Mouse (Mus musculus) spleen, adult 2 months (tissue): ENCODE measurements around the gene Sox10. TPM values are rescaled to one million over a fixed set of nuclear protein-coding genes. Genes with fewer than 3 reads are reported as not detected.

ENCODE experiments used
- DNase-seq, 2 experiments: peaks; one replicate each; pipeline versions ENCODE4 v3.0.0 to v3.0.0-alpha.2; 2012 to 2021; ENCODE audit warnings: low spot score in 2 of 2, low read depth in 1 of 2
- H3K27ac ChIP-seq: fragments of 200-500 bp; 2 replicates; pipeline ENCODE4 v1.5.1; 2012; ENCODE audit warnings: low read length, inconsistent platforms; ENCODE audit not compliant: insufficient read depth
- H3K27me3 ChIP-seq: fragments of 200-500 bp; 2 replicates; pipeline ENCODE4 v1.6.1; 2012; ENCODE audit warnings: mild to moderate bottlenecking, moderate library complexity, low read length, inconsistent platforms; ENCODE audit not compliant: control insufficient read depth, insufficient read depth
- H3K36me3 ChIP-seq: fragments of 200-500 bp; 2 replicates; pipeline ENCODE4 v1.6.1; 2012; ENCODE audit warnings: mild to moderate bottlenecking, low read length, inconsistent platforms; ENCODE audit not compliant: control insufficient read depth, insufficient read depth
- H3K4me1 ChIP-seq: fragments of 200-500 bp; 2 replicates; pipeline ENCODE4 v1.6.1; 2011; ENCODE audit warnings: inconsistent platforms; ENCODE audit not compliant: control insufficient read depth, insufficient read depth, insufficient read length
- H3K4me3 ChIP-seq: fragments of 200-500 bp; 2 replicates; pipeline ENCODE4 v1.5.1; 2011; ENCODE audit warnings: mild to moderate bottlenecking, inconsistent platforms; ENCODE audit not compliant: insufficient read depth, insufficient read length; ENCODE audit errors: extremely low read depth
- CTCF ChIP-seq: fragments of 200-500 bp; IDR thresholded peaks from 2 replicates; pipeline ENCODE4 v1.5.1; 2011; ENCODE audit warnings: mild to moderate bottlenecking, inconsistent platforms; ENCODE audit not compliant: insufficient read depth, insufficient read length, insufficient replicate concordance; ENCODE audit errors: extremely low read depth
- POLR2A ChIP-seq: fragments of 200-500 bp; IDR thresholded peaks from 2 replicates; pipeline ENCODE4 v1.6.1; 2011; ENCODE audit warnings: low read depth, low read length, inconsistent platforms
- WGBS: fragments of 180-500 bp; shearing (Covaris S2); methylation state at CpG from one replicate; pipeline ENCODE4 v1.1.7; 2018; 5-methylcytosine and 5-hydroxymethylcytosine counted together
- polyA plus RNA-seq: library from polyadenylated mRNA; depleted of rRNA; stranded (reverse); fragments of >200 nt; gene quantifications from 2 replicates; pipeline ENCODE4 v1.2.3, GENCODE M21; 2012; rRNA removed

The Sox10 gene
- polyA plus RNA-seq, result 0.75 and 2.0 TPM in 2 replicates

GRCm38 (mm10) chr15:79165140-79165539 is at the start of gene Sox10:
TSS of gene Sox10 (minus strand) at chr15:79165240.
- Histone ChIP-seq H3K36me3 (no peaks in the 10 kb centered on the region), H3K27ac (no peak within 1 kb of the TSS), H3K4me3 (no peak within 1 kb of the TSS), H3K27me3 (peaks cover 14% of the 10 kb centered on the region), H3K4me1 (no peaks in the 10 kb centered on the region)
- DNase-seq, result no peak
- 70% methylated on average over 5 of the region's 5 CpGs for WGBS
- TF ChIP-seq POLR2A (no peak), CTCF (no peak)

- DNase-seq, result no peak
- Histone ChIP-seq H3K27me3 (no peaks in the 10 kb centered on the region), H3K4me3 (no peak overlapping the region), H3K36me3 (no peaks in the 10 kb centered on the region), H3K4me1 (no peaks in the 10 kb centered on the region), H3K27ac (no peak overlapping the region)
- TF ChIP-seq POLR2A (no peak), CTCF (no peak)
- 82% methylated on average over 6 of the region's 6 CpGs for WGBS
Measured at GRCm38 (mm10) chr15:79213591-79213990, 48.6 kb upstream of the Sox10 start.

DNA sequence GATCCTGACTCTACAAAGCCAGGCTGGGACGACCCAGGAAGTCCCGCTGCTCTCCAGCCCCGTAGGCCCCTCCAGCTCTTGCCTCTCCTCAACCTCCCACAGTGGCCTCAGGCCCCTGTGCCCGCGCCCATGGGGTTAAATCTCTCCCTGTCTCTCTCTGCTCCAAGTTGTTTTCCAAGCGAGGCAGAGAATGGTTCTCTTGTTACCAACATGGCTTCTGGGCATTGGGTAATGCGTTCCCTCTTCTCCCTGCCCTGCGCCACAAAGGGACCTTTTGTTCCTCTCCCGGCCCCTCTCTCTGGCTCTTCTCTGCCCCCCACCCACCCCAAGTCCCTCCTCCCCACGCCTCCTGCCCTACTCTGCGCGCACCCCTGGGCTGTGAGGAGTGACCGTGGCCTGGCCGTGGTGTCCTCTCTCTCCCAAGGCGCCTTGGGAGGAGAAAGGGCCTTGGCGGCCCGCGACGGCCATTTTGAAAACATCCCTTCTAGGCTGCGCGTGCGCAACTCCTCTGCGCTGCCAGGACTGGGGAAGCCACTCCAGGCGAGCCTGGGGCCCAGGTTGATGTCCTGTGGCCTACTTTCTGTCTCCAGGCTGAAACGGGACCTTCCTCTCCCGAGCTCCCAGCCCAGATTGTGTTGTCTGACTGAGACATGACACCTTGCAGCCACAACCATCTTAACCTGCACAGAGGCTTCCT is 47.9 kb upstream of the Sox10 start:
- Histone ChIP-seq H3K4me1 (no peaks in the 10 kb centered on the region), H3K27ac (no peak overlapping the region), H3K27me3 (no peaks in the 10 kb centered on the region), H3K36me3 (no peaks in the 10 kb centered on the region), H3K4me3 (no peak overlapping the region)
- no peak for DNase-seq
- 92% methylated on average over 26 of the region's 26 CpGs for WGBS
- no peak for TF ChIP-seq CTCF
- no peak for TF ChIP-seq POLR2A

DNA sequence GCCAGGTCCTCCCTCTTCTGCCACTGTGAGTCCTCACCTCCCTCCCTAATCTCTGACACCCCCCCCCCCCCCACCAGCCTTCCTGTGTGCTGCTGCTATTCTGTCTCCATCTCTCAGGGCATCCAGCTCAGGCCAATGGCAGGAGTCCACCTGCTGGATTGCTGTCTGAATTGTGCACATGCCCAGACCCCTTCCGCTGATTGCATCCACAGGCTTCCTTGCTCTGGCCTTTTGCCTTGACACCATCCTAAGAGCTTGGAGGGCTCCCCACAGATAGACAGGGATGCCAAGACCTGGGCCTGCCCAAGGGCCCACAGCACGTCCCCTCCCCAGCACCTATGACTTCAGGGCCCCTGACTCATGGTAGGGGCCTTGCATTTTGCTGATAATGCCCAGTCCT is 45.3 kb upstream of the Sox10 start:
- TF ChIP-seq CTCF (no peak), POLR2A (no peak)
- Histone ChIP-seq H3K4me3 (no peak overlapping the region), H3K36me3 (no peaks in the 10 kb centered on the region), H3K4me1 (no peaks in the 10 kb centered on the region), H3K27ac (no peak overlapping the region), H3K27me3 (no peaks in the 10 kb centered on the region)
- 88% methylated on average over 2 of the region's 2 CpGs for WGBS
- DNase-seq, result no peak

DNA sequence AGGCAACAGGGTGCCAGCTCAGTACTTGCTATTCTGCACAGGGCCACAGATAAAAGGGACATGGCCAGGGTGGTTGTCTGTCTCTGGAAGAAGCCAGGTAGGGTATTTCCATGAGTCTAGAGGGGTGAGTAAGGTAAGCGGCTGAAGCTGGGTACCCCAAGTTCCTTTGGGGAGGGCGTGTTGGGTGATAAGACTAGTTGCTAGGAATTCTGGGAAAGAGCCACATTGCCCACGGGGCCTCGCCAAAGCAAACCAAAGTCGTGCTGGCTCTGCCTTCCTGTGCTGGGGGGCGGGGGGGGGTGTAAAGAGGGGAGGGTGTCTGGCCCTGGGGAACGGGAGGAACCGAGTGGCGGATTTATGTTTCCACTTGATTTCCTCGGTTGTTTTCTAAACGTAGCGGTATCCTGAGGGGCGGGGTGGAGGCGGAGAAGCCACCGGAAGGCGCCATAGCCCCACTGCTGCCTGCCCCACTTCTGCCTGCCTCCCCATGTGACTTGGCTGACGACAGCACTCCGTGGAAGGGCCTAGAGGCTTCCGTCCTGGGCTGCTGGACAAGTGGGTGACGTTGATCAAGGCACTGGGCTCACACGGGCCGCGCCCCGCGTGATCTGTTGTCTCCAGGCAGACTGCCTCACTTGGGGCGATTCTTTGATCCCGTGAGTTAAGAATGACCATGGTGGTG is 43.9 kb upstream of the Sox10 start:
- Histone ChIP-seq H3K4me1 (no peaks in the 10 kb centered on the region), H3K27ac (peak overlapping the region; percentile 34; the same call in 1 of the 2 replicates), H3K27me3 (no peaks in the 10 kb centered on the region), H3K36me3 (no peaks in the 10 kb centered on the region), H3K4me3 (peak overlapping the region; percentile 57)
- peak; percentile 60 to 61 for DNase-seq
- TF ChIP-seq POLR2A, result no peak
- no peak for TF ChIP-seq CTCF
- WGBS, result 31% methylated on average over 26 of the region's 27 CpGs

DNA sequence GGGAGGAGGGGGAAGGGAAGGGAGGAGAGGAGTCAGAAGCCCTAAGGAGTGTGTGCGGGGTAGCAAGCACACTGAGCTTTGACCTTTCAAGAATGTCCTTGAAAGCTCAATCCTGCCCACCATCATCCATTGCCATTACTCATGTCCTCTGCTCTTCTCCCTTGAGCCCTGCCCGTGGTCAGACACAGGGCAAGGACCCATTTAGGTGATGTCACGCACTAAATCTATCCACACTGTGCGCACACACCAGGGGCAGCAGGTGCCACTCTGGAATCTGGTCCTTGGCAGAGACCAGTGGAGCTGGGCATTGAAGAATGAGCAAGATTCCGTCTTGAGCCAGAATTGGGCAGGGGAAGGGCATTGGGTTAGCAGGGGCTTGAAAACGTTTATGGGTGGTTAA is 43.2 kb upstream of the Sox10 start:
- no peak for DNase-seq
- Histone ChIP-seq H3K4me3 (no peak overlapping the region), H3K4me1 (no peaks in the 10 kb centered on the region), H3K36me3 (no peaks in the 10 kb centered on the region), H3K27me3 (no peaks in the 10 kb centered on the region), H3K27ac (no peak overlapping the region)
- TF ChIP-seq POLR2A (no peak), CTCF (no peak)
- 75% methylated on average over 6 of the region's 6 CpGs for WGBS

DNA sequence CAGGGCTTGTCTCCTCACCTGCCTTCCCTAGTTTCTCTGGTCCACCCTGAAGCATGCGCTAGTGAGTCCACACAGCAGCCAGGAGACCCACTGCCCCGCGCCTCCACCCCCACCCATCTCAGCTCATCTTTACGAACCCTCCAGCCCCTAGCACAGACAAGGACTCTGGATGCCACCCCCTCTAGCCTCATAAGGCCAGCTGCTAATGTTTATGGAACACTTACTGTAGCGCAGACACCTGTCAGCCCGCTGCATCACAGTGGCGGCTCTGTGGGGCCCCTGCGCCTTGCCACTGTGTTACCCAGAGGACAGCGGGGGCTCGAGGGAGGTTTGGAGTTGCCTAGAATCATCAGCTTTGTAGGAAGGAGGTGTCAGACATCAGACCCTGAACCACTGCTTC is 37.5 kb upstream of the Sox10 start:
- DNase-seq, result no peak
- no peaks in the 10 kb centered on the region for H3K4me1 ChIP-seq
- no peaks in the 10 kb centered on the region for H3K36me3 ChIP-seq
- no peaks in the 10 kb centered on the region for H3K27me3 ChIP-seq
- no peak for TF ChIP-seq CTCF
- no peak for TF ChIP-seq POLR2A
- WGBS, result 75% methylated on average over 10 of the region's 10 CpGs
- no peak overlapping the region for H3K4me3 ChIP-seq
- no peak overlapping the region for H3K27ac ChIP-seq
